Mouse (Mus musculus) mouse trophoblast stem cell (cell line): Measurements from ENCODE around the gene Zpbp2.

ENCODE experiments used
- in situ Hi-C, 2 experiments: fragments of 300-500 bp; cut with MseI, MboI; formaldehyde crosslinking; loops; 2 replicates in 1 of 2; 3 replicates in 1 of 2; pipeline ENCODE4 v1.15.1; 2025

The Zpbp2 gene

DNA sequence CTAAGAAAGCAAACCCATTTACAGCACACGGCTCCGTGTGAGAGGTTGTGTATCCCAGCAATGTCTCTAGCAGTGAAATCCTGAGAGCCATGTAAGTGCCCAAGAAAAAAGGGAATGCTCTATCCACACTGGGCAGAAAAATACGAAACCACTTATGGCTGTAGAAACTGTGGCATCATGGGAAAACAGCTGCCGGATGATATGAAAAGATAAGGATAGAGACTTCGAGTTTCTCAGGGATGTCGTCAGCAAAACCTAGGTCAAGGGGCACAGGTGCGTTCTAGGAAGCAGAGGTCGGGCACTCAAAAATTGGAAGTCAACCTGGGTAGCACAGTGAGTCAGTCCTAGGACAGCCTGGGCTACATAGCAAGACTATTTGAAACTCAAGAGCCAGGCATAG is 38.4 kb downstream of the Zpbp2 start:
- in situ Hi-C loops = no loop called here

DNA sequence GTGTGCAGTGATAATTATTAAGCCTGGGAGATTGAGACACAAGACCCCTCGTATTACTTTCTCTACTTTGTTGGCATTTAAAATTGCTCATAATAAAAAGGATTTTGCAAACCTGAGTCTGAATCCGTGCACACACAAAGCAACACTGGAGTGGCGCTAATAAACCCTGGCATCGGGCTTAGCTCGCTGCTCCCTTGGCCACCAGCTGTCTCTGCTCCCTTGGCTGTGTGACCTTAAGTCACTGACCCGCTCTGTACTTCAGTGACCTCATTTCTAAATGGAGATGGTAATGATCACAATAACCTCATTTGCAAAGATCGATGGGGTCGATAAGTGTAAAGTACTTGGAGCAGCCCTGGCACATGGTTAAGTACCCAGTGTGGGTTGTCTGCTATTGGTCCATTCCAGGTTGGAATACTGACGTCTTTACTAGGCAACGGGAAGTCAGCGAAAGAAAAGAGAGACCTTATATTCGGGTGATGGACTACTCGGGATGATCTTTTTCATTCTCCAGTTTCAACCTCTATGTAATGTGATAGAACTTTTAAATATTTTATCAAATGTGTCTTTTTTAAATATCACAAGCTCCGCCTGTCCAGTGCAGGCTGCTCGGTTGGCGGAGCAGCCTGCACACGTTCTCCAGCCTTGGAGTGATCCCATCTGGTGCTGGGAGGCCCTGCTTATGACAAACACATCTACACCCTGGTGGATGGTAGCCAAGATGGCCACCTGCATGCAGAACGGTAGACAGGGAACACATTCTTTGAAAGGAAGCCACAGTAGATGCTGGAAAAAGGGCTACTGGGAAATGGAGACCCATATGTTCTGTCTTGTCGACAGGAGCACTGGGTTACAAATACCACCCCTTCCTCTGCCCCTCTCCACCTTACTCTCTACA is 39.9 kb downstream of the Zpbp2 start:
- in situ Hi-C loops = loop anchor here in 1 of 2 experiments (5.0 kb wide), 1 partner anchor 33 kb away; no protein-coding TSS in a partner anchor

DNA sequence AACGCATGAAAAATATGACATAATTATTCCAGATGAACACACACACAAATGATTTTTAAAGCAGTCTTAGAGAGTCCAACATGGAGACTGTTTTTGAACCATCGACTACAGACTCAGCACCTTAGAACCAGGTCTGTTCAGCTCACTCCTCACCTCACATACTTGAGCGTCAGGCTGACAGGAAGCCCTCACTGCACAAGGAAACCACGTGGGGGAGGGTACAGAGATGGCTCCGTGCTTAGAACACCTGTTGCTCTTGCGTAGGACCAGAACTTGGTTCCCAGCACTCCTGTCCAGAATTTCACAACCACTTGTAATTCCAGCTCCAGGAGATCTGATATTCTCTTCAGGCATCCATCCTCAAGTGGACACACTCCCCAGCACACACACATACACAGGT is 44.1 kb downstream of the Zpbp2 start:
- in situ Hi-C loops = no loop called here

DNA sequence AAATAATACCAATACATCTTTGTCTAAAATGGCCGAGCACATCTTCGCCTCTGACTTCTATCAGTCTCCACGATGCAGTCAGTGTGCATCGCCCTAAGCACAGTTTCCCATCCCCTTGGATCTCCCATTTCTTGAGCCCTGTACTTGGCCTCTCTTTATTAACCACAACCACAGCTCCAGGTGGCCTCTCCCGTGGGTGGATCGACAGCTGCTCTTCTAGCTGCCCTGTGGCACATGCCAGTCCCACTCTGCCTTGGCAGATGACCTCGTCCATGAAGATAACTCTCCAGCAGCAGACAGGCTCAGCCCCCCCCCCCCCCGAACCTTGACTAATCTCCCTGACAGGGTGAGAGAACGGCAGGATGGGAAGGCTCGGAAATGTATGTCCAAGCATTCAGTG is 44.6 kb downstream of the Zpbp2 start:
- in situ Hi-C loops = no loop called here

DNA sequence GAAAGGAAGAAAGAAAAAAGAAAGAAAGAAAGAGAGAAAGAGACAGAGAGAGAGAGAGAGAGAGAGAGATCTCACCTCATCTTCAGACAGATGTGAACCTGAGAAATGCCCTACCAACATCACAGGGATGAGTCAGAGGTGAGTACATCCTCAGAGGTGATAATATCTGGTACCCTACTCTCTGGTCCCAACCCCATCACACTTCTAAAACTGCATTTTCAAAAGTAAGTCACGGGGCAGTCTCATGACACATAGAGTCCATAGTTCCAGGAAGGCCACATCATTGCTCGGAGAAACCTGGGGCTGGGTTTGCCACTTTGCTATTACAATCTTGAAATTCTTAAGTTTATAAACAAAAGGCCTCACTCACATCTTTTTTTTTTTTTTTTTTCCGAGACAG is 45.1 kb downstream of the Zpbp2 start:
- in situ Hi-C loops = no loop called here

DNA sequence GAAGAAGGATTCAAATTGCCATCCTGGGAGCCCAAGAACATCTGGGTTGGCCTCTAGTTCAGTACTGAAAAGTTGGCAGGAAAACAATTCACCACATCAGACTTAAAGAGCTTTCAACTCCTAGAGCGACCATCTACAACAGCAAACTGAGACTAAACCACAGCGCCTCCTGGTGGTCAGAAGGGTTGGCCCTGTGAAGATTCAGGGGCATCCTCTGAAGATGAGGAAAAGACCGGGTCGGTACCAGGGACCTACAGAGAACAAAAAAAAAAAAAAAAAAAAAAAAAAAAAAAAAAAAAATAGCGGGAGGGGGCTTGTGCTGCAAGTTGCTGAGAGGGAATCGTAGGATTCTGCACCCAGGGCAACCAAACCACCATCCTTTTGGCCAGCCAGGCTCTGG is 46.5 kb downstream of the Zpbp2 start:
- in situ Hi-C loops = no loop called here

DNA sequence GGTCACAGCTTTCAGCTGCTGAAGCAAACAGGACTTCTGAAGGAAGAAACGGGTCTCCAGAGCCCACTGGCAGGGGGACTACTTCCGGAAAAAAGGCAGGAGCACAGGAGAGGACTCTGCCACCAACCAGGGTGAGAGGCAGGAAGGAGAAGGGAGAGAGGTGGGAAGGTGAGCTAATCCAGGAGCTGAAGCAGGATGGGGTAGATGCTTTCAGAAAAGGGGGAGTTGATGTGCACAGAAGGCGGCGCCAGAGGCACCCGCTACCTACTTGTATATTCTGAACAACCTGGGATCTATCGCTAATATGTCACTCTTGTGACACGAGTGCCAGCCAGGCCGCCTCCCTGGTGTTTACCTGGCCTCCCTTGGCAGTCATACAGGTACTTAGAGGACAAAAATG is 47.1 kb downstream of the Zpbp2 start, which contains the start of gene Lrrc3c:
TSS of gene Lrrc3c (plus strand) at position 301 of the 400 bp plus-strand sequence.
- in situ Hi-C loops = no loop called here

DNA sequence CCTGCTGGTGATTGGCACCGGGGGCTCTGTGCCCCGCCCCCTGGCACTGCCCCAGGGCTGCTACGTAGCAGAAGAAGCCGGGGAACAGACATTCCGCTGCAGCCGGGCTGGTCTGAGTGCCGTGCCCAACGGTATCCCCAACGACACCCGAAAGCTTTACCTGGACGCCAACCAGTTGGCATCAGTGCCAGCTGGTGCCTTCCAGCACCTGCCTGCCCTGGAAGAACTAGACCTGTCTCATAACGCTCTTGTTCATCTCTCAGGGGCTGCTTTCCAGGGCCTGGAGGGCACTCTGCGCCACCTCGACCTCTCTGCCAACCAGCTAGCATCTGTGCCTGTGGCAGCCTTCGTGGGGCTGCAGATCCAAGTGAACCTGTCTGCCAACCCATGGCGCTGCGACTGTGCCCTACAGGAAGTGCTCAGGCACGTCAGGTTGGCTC is 48.0 kb downstream of the Zpbp2 start:
- in situ Hi-C loops = no loop called here

DNA sequence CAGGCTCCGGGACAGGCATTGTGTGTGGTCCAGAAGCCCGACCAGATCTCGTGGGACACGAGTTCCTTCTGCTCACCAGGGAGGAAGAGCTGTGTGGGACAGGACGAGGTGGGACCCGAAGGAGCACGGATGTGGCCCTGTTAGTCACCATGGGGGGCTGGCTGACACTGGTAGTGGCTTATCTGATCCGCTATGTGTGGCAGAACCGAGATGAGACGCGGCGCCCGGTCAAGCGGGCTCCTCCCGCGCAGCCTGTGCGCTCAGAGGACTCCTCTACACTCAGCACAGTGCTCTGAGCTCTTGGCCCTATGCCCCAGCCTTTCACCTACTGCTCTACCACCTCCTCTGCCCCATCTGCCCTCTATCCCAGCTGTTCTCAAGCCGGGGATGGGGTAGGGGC is 48.4 kb downstream of the Zpbp2 start:
- in situ Hi-C loops = no loop called here

DNA sequence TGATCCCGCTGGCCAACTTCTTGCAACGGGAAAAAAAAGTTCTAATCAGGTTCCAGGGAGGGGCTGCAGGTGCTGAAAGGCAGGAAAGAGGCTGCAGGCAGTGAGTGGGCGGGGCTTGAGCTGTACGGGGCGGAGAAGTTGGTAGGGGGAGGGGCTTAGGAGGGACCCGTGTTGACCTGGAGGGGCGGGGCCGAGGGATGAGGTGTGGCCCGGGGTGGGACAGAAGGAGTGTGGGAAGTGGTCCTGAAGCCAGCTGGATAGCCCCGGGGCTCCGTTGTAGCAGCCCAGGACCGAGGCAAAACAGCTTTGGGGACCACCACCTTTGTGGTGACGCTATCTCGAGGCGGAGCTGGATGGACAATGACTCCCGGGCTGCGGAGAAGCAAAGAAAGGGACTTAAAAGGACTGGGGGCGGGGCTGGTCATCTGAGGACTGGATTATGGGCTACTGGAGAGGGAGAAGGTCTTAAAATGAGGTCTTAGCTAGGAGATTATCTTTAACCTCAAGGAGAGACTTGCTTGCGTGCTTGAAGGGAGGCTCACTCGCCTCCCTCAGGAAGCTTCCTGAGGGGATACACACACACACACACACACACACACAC is 51.3 kb downstream of the Zpbp2 start:
- in situ Hi-C loops = loop anchor here in 1 of 2 experiments (10.0 kb wide), 1 partner anchor 53 kb away; no protein-coding TSS in a partner anchor

DNA sequence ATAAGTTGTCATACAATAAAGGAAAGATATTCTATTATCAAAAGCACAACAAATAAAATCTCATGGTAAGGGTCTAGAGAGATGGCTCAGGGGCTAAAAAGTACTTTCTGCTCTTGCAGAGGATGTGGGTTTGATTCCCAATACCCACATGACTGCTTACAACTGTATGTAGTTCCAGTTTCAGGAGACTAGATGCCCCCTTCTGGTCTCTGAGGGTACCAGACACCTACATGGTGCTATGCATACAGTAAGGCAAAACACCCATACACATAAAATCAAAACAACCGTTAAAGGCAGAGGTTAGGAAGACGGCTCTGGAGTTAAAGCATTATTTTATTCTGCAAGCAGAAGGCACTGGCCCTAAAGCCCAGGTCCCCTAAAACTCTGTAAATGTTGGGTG is 53.1 kb downstream of the Zpbp2 start:
- in situ Hi-C loops = loop anchor here in 1 of 2 experiments (10.0 kb wide), 1 partner anchor 51 kb away; no protein-coding TSS in a partner anchor

DNA sequence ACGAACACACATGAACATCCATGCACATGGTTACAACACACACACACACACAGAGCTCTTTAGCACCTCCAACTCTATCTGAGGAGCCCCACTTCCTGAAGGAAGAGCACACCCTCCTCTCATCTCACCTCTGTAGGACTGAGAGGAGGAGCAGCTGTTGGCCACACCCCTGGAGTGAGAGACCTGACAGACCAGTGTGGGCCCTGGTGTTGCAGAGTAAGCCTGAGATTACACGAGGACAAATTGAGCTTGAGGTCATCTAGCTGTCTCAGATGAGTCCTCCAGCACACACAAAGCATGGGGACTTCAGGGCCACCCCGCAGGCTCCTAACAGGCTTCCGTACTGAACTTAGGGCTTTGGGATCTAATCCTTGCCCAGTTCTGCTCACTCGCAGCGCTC is 54.0 kb downstream of the Zpbp2 start:
- in situ Hi-C loops = loop anchor here (5.0 to 10.0 kb wide), 2 partner anchors 50 to 57 kb away; partner anchors contain the start of gene Gsdma (in 1 of the 2)

DNA sequence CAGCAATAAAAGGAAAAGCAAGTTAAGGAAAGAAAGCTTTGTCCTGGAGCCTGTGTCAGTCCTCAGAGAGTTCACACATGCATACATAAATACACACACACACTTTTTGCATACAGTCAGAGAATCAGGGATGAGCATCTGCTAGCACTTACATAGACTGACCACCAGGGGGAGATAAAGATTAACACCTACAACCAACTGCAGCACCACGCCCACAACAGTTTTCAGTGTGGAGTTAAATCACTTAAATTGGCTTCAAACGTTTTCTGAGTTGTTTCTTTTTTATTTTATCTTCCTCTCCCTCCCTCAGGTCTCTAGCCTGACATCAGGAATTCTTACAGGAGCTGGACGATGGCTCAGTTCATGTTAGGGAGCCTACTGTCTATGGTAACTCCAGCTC is 55.9 kb downstream of the Zpbp2 start:
- in situ Hi-C loops = loop anchor here (5.0 to 10.0 kb wide), 2 partner anchors 48 to 56 kb away; partner anchors contain the start of gene Gsdma (in 1 of the 2)
